Mouse (Mus musculus) ES-E14 (cell line): Measurements from ENCODE around the gene Hnrnph1.

ENCODE experiments used
- CHD2 ChIP-seq: IDR thresholded peaks from 2 replicates; pipeline ENCODE4 v1.6.1; 2014; ENCODE audit warnings: mild to moderate bottlenecking, low read depth, low read length, inconsistent platforms
- HCFC1 ChIP-seq: IDR thresholded peaks from 2 replicates; pipeline ENCODE4 v1.6.1; 2012; ENCODE audit warnings: low read length, inconsistent platforms, borderline replicate concordance; ENCODE audit not compliant: insufficient read depth
- MAFK ChIP-seq: IDR thresholded peaks from 2 replicates; pipeline ENCODE4 v1.6.1; 2014; ENCODE audit warnings: mild to moderate bottlenecking, low read depth, low read length, inconsistent platforms; ENCODE audit not compliant: insufficient read depth
- ZC3H11A ChIP-seq: IDR thresholded peaks from 2 replicates; pipeline ENCODE4 v1.6.1; 2012; ENCODE audit warnings: low read depth, mild to moderate bottlenecking, inconsistent platforms, low read length, borderline replicate concordance
- ZNF384 ChIP-seq: IDR thresholded peaks from 2 replicates; pipeline ENCODE4 v1.6.1; 2012; ENCODE audit warnings: low read depth, low read length, inconsistent platforms

- no peak for TF ChIP-seq ZNF384
- no peak for TF ChIP-seq MAFK
- TF ChIP-seq CHD2, result no peak
- no peak for TF ChIP-seq ZC3H11A
- TF ChIP-seq HCFC1, result no peak
Observed at GRCm38 (mm10) chr11:50373086-50373485, 3.7 kb upstream of the Hnrnph1 start.
